In genomic region chr3:83993089-83993516, GRCm38 (mm10) we compare ENCODE assay signal across 9 mouse cellular contexts. TPM values are rescaled to one million over a fixed set of nuclear protein-coding genes. Genes with fewer than 3 reads are reported as not detected.
DNase-seq lines count a peak whose midpoint lies in the region; ATAC-seq and TF ChIP-seq lines count a peak whose summit lies in the region.
"Had no signal": no experiment of that assay in that cellular context is flagged by ENCODE, and none has a peak within 500 bp of the region (broad histone marks: within the 10 kb centered on the region; RNA-seq: fewer than 3 reads in every experiment).

No protein-coding gene starts in this region.

- H3K27me3 ChIP-seq in embryonic facial prominence, embryonic 15.5 days, result no peaks in the 10 kb centered on the region
- H3K27me3 ChIP-seq in heart, postnatal 0 days (ENCODE audit: control insufficient read depth, insufficient read depth, low read length), result no peaks in the 10 kb centered on the region
- H3K27me3 ChIP-seq in neural tube, embryonic 13.5 days, result no peaks in the 10 kb centered on the region

- peaks cover 67% of the 10 kb centered on the region for H3K4me1 ChIP-seq in embryonic facial prominence, embryonic 15.5 days
- peaks cover 63% of the 10 kb centered on the region for H3K4me1 ChIP-seq in heart, postnatal 0 days (ENCODE audit: control insufficient read depth, insufficient read depth)
- H3K4me1 ChIP-seq in neural tube, embryonic 13.5 days (replicated peaks), result peaks cover 95% of the 10 kb centered on the region

- H3K36me3 ChIP-seq in embryonic facial prominence, embryonic 15.5 days, result no peaks in the 10 kb centered on the region
- no peaks in the 10 kb centered on the region for H3K36me3 ChIP-seq in heart, postnatal 0 days (replicated peaks; ENCODE audit: control insufficient read depth, insufficient read depth, low read length)
- H3K36me3 ChIP-seq in neural tube, embryonic 13.5 days, result no peaks in the 10 kb centered on the region

- intact Hi-C loops in left cerebral cortex, postnatal 4 days (cut with DNase I), result no loop called here
- intact Hi-C loops in left cerebral cortex, adult 2 months (cut with DNase I), result no loop called here

- H3K4me3 ChIP-seq in left cerebral cortex, adult 2 months, result no peak overlapping the region
- H3K4me3 ChIP-seq in embryonic facial prominence, embryonic 15.5 days (replicated peaks), result no peak overlapping the region
- H3K4me3 ChIP-seq in heart, postnatal 0 days (ENCODE audit: low read depth, low read length), result no peak overlapping the region
- no peak overlapping the region for H3K4me3 ChIP-seq in neural tube, embryonic 13.5 days

- no peak; the same call in 1 of the 2 replicates for TF ChIP-seq CTCF in left cerebral cortex, adult 2 months (IDR thresholded peaks at IDR 0.05)
- peak; percentile 45 for TF ChIP-seq CTCF in heart, postnatal 0 days (IDR thresholded peaks at IDR 0.05; ENCODE audit: low read depth)

- no peak overlapping the region for H3K4me2 ChIP-seq in embryonic facial prominence, embryonic 15.5 days (replicated peaks)
- H3K4me2 ChIP-seq in heart, postnatal 0 days (ENCODE audit: low read depth, low read length), result no peak overlapping the region
- H3K4me2 ChIP-seq in neural tube, embryonic 13.5 days, result no peak overlapping the region

- H3K9me3 ChIP-seq in embryonic facial prominence, embryonic 15.5 days (replicated peaks), result no peaks in the 10 kb centered on the region
- no peaks in the 10 kb centered on the region for H3K9me3 ChIP-seq in heart, postnatal 0 days (replicated peaks; ENCODE audit: control insufficient read depth, low read length)
- no peaks in the 10 kb centered on the region for H3K9me3 ChIP-seq in neural tube, embryonic 13.5 days

- no peak overlapping the region for H3K9ac ChIP-seq in embryonic facial prominence, embryonic 15.5 days
- no peak overlapping the region for H3K9ac ChIP-seq in heart, postnatal 0 days (replicated peaks; ENCODE audit: low read depth, low read length)
- no peak overlapping the region for H3K9ac ChIP-seq in neural tube, embryonic 13.5 days

- peak; percentile 95 for DNase-seq in left cerebral cortex, postnatal 4 days
- no peak for DNase-seq in left cerebral cortex, adult 2 months (ENCODE audit: extremely low spot score in 1 of 2, low spot score in 2 of 2)
- peak; percentile 91 to 97 for DNase-seq in adrenal gland, adult (ENCODE audit: inconsistent age in 2 of 2, low spot score in 1 of 2)
- DNase-seq in heart, postnatal 0 days (ENCODE audit: low spot score), result peak; percentile 96
- DNase-seq in layer of hippocampus, postnatal 10 days (ENCODE audit: low spot score in 2 of 2), result peak; percentile 55 to 59

- ATAC-seq in embryonic facial prominence, embryonic 15.5 days (ENCODE audit: insufficient number of reproducible peaks, low FRiP score, low TSS enrichment, low read depth), result no peak
- peak; percentile 87 for ATAC-seq in heart, postnatal 0 days (ENCODE audit: insufficient read depth, low read depth)
- peak; percentile 63 for ATAC-seq in neural tube, embryonic 13.5 days (ENCODE audit: low read depth)
- ATAC-seq in frontal cortex, adult (ENCODE audit: low TSS enrichment), result no peak

- no peak for TF ChIP-seq EP300 in heart, postnatal 0 days (IDR thresholded peaks at IDR 0.05; ENCODE audit: low read depth)

- 57% methylated on average over 8 of the region's 8 CpGs for WGBS in embryonic facial prominence, embryonic 15.5 days
- 22% methylated on average over 8 of the region's 8 CpGs for WGBS in heart, postnatal 0 days
- 33% methylated on average over 8 of the region's 8 CpGs for WGBS in neural tube, embryonic 13.5 days

- no peak overlapping the region for H3K27ac ChIP-seq in left cerebral cortex, adult 2 months
- peak overlapping the region; percentile 53; the same call in 1 of the 2 replicates for H3K27ac ChIP-seq in embryonic facial prominence, embryonic 15.5 days (replicated peaks)
- H3K27ac ChIP-seq in heart, postnatal 0 days (ENCODE audit: low read depth), result peak overlapping the region; percentile 87
- peak overlapping the region; percentile 76 for H3K27ac ChIP-seq in neural tube, embryonic 13.5 days (replicated peaks)
- H3K27ac ChIP-seq: kidney, postnatal 0 days had no signal

RNA-seq across cellular contexts. Expression of gene Tmem131l, which starts 46.9 kb away (rescaled TPM):
- total RNA-seq in left cerebral cortex, postnatal 4 days (2021), result 100 to 1,000 TPM in 1 of 2 experiments, 10 to 100 TPM in 1; 91.8 to 110 TPM
- total RNA-seq in left cerebral cortex, adult 2 months (2021), result 10 to 100 TPM; 21.7 to 24.9 TPM
- polyA plus RNA-seq in embryonic facial prominence, embryonic 15.5 days (2015; fragmentation: Nextera tagmentation; extraction: Ambion mirVana), result 56.8 and 60.5 TPM in 2 replicates
- total RNA-seq in heart, postnatal 0 days (2014; rRNA removed; ENCODE audit: low replicate concordance), result 32.6 and 33.4 TPM in 2 replicates
- 14.7 and 16.5 TPM in 2 replicates for polyA plus RNA-seq in heart, postnatal 0 days (2015; fragmentation: Nextera tagmentation; extraction: Ambion mirVana)
- 10 to 100 TPM; 45.4 to 47.6 TPM for total RNA-seq in layer of hippocampus, postnatal 10 days (2021)
- polyA plus RNA-seq in neural tube, embryonic 13.5 days (2015; fragmentation: Nextera tagmentation; extraction: Ambion mirVana), result 75.1 and 75.3 TPM in 2 replicates

Comparison
In these comparisons a context has a peak if more than half of its experiments do, and no peak if none do; other contexts are left out.
1. DNase-seq: peak in left cerebral cortex, postnatal 4 days (single experiment), adrenal gland, adult (2 of 2), heart, postnatal 0 days (single experiment) and layer of hippocampus, postnatal 10 days (2 of 2); none in left cerebral cortex, adult 2 months (0 of 2).
2. ATAC-seq: peak in heart, postnatal 0 days (single experiment) and neural tube, embryonic 13.5 days (single experiment); none in embryonic facial prominence, embryonic 15.5 days (single experiment) and frontal cortex, adult (single experiment).